Mouse (Mus musculus) stomach, embryonic 16.5 days (tissue): ENCODE measurements at regions not wholly inside any gene's neighbourhood (a gene's known extent, or its start where the extent isn't known, plus 50 kb on each side); places are given as distances from the start of the nearest gene placed in this dataset.

Source experiments
- ATAC-seq: fragments of 200-750 bp; cut with Nextera tagmentation; 2 replicates; pipeline ENCODE4 v1.8.0; 2017; ENCODE audit warnings: moderate number of reproducible peaks, moderate TSS enrichment; ENCODE audit not compliant: insufficient read depth, low FRiP score
- H3K27ac ChIP-seq: fragments of 300-500 bp; sonication (generic); 2 replicates; pipeline ENCODE4 v1.5.1; 2014; ENCODE audit warnings: low read length
- H3K27me3 ChIP-seq: fragments of 300-500 bp; sonication (generic); 2 replicates; pipeline ENCODE4 v1.6.1; 2014; ENCODE audit warnings: low read length, control low read depth, mixed read lengths; ENCODE audit not compliant: control insufficient read depth, insufficient read depth
- H3K36me3 ChIP-seq: fragments of 300-500 bp; sonication (generic); 2 replicates; pipeline ENCODE4 v1.6.1; 2014; ENCODE audit warnings: low read length; ENCODE audit not compliant: control insufficient read depth, insufficient read depth
- H3K4me1 ChIP-seq: fragments of 300-500 bp; sonication (generic); 2 replicates; pipeline ENCODE4 v1.6.1; 2014; ENCODE audit warnings: low read length, control low read depth, mixed read lengths; ENCODE audit not compliant: control insufficient read depth, insufficient read depth
- H3K4me2 ChIP-seq: fragments of 300-500 bp; sonication (generic); 2 replicates; pipeline ENCODE4 v1.6.1; 2014; ENCODE audit warnings: low read depth, low read length, mixed read lengths
- H3K4me3 ChIP-seq: fragments of 300-500 bp; sonication (generic); replicated peaks from 2 replicates; pipeline ENCODE4 v1.5.1; 2014; ENCODE audit warnings: mild to moderate bottlenecking, low read length
- H3K9ac ChIP-seq: fragments of 300-500 bp; sonication (generic); 2 replicates; pipeline ENCODE4 v1.6.1; 2014; ENCODE audit warnings: low read length
- H3K9me3 ChIP-seq: fragments of 300-500 bp; sonication (generic); replicated peaks from 2 replicates; pipeline ENCODE4 v1.6.1; 2016; ENCODE audit warnings: low read length, control low read depth; ENCODE audit not compliant: control insufficient read depth
- WGBS: fragments of 180-500 bp; shearing (Covaris S2); extraction: QIAGEN DNeasy Blood & Tissue Kit; methylation state at CpG from one replicate; pipeline ENCODE4 v1.1.7; 2014; 5-methylcytosine and 5-hydroxymethylcytosine counted together

GRCm38 (mm10) chrX:11959871-11960552 lies 200.1 kb downstream of the Bcor start:
- Histone ChIP-seq H3K9me3 (no peaks in the 10 kb centered on the region), H3K4me2 (no peak overlapping the region), H3K4me1 (no peaks in the 10 kb centered on the region), H3K27me3 (no peaks in the 10 kb centered on the region; the same call in 1 of the 2 replicates), H3K36me3 (no peaks in the 10 kb centered on the region), H3K27ac (no peak overlapping the region), H3K9ac (no peak overlapping the region), H3K4me3 (no peak overlapping the region)
- no peak for ATAC-seq
- 68% methylated on average over 8 of the region's 8 CpGs for WGBS

- H3K36me3 ChIP-seq: no peaks in the 10 kb centered on the region
- H3K9me3 ChIP-seq: no peaks in the 10 kb centered on the region
- no peak overlapping the region for H3K27ac ChIP-seq
- H3K9ac ChIP-seq: no peak overlapping the region
- no peaks in the 10 kb centered on the region for H3K4me1 ChIP-seq
- ATAC-seq: no peak
- no peak overlapping the region for H3K4me2 ChIP-seq
- H3K4me3 ChIP-seq: no peak overlapping the region
- WGBS: 14% methylated on average over 2 of the region's 2 CpGs
- H3K27me3 ChIP-seq: no peaks in the 10 kb centered on the region; the same call in 1 of the 2 replicates
These were observed 198.8 kb downstream of the Bcor start for GRCm38 (mm10) chrX:11961350-11961749.

DNA sequence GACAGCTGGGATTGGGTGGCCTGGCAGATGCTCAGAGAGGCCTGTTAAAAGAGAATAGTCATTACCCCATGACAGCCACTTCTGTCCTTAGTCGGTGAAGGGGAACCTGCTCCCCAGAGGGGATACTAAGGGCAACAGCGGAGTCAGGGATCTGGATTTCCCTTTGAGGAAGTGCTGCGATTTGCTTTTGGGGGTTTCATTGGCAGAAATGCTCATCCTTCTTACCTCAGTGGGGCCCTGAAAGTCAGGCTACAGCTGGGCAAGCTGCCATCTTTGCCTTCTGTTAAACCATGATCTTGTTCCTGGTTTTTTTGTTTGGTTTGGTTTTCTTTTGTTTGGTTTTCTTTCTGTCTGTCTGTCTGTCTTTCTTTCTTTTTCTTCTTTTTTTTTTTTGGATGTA lies 195.7 kb downstream of the Bcor start:
- Histone ChIP-seq H3K27ac (no peak overlapping the region), H3K27me3 (no peaks in the 10 kb centered on the region; the same call in 1 of the 2 replicates), H3K9ac (no peak overlapping the region), H3K4me2 (no peak overlapping the region), H3K4me3 (no peak overlapping the region), H3K4me1 (no peaks in the 10 kb centered on the region), H3K9me3 (no peaks in the 10 kb centered on the region), H3K36me3 (no peaks in the 10 kb centered on the region)
- ATAC-seq: no peak
- whole genome bisulfite sequencing: 69% methylated on average over 3 of the region's 3 CpGs

GRCm38 (mm10) chrX:11978679-11979078 lies 181.5 kb downstream of the Bcor start:
- no peaks in the 10 kb centered on the region for H3K9me3 ChIP-seq
- H3K4me2 ChIP-seq: no peak overlapping the region
- H3K27ac ChIP-seq: no peak overlapping the region
- H3K4me1 ChIP-seq: no peaks in the 10 kb centered on the region
- H3K9ac ChIP-seq: no peak overlapping the region
- WGBS: 75% methylated on average over 4 of the region's 4 CpGs
- no peaks in the 10 kb centered on the region for H3K36me3 ChIP-seq
- no peak overlapping the region for H3K4me3 ChIP-seq
- no peak for ATAC-seq
- H3K27me3 ChIP-seq: peaks cover 4% of the 10 kb centered on the region; the same call in 1 of the 2 replicates

GRCm38 (mm10) chrX:11983276-11983675 lies 176.9 kb downstream of the Bcor start:
- Histone ChIP-seq H3K27ac (no peak overlapping the region), H3K4me2 (no peak overlapping the region), H3K4me3 (no peak overlapping the region), H3K27me3 (peaks cover 4% of the 10 kb centered on the region; the same call in 1 of the 2 replicates), H3K4me1 (no peaks in the 10 kb centered on the region), H3K36me3 (no peaks in the 10 kb centered on the region), H3K9me3 (no peaks in the 10 kb centered on the region), H3K9ac (no peak overlapping the region)
- ATAC-seq: no peak
- WGBS: 76% methylated on average over 1 of the region's 1 CpGs
